Mouse (Mus musculus) layer of hippocampus, adult 18-20 months (tissue): ENCODE measurements at regions not wholly inside any gene's neighbourhood (a gene's known extent, or its start where the extent isn't known, plus 50 kb on each side); places are given as distances from the start of the nearest gene placed in this dataset.
A peak's percentile ranks its signal among the peaks of the same experiment; 100 is the strongest.

Experiments
- DNase-seq, 2 experiments: peaks; one replicate each; pipeline ENCODE4 v3.0.0; 2022; ENCODE audit warnings: low spot score in 2 of 2

DNA sequence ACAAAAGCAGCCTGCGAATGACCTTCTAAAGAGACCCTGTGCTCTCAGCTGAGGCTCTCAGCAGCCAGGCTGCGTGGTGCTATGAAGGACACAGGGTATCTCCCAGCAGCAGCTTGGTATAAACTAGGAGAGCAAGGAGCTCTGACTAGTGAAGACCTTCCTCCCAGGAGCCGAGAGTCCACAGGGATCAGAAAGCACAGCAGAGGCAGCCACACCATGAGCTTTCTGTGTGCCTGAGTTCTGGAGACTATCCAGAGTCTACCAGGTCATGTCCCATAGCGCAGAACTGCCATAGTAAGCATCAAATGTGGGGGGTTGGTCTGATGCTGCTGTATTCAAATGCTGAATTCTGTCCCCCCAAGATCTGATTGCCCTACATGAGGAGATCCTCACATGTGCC, 124.2 kb upstream of the Dynlrb2 start:
- DNase-seq = no peak

GRCm38 (mm10) chr8:116379851-116380250, 124.9 kb upstream of the Dynlrb2 start:
- no peak for DNase-seq

- no peak for DNase-seq
Measured at GRCm38 (mm10) chr8:116375758-116376157, 129.0 kb upstream of the Dynlrb2 start.

DNA sequence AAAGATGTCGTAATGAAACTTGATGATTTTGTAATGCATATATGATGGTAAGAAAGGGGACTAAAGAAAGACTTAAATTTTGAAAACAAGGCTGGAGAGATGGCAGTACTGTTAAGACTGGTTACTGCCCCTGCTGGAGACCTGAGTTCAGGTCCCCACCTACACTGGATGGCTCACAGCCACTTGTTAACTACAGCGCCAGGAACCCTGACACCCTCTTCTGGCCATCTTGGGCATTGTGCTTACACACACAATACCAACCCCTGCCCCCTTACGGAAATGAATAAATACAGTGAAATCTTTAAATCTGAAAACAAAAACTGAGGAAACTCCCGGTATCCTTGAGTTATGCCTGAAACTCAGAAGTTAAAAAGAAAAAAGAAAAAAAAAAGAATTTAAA, 131.7 kb upstream of the Dynlrb2 start:
- no peak for DNase-seq

DNA sequence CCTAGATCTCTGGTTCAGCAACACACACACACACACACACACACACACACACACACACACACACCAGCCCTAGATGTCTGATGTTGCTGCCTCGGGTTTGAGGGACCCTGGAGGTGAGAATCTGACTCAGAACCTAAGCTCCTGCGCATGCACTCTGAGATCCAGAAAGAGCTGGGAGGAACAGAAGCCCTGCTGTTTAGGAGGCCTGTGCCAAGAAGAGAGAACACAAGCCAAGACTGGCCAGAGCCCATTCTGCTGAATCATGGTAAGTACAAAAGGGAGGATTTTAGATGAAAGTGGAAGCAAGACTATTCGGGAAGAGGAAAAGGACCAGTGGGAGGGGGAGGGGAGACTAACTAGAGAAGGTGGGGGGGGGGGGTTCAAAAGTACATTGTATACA, 132.2 kb upstream of the Dynlrb2 start:
- DNase-seq = peak; percentile 43 to 67

GRCm38 (mm10) chr8:116372056-116372455, 132.7 kb upstream of the Dynlrb2 start:
- DNase-seq = no peak

DNA sequence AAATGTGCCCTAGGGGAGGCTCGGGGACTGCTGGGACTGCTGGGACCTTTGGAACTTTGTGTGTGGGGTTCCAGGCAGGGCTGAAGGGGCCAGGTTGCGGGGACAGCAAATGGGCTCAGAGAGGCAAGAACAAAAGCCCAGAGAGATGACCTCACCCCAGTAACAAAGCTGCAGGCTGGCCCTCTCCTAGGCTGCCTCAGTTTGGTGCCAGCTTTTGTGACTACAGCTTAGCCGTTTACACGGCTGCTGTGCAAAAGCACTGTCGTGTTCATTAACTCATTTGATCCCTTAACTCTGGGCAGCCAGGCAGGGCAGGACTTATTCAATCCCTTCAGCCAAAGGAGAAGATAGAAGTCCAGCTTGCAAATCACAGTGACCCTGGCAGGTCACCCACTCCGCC, 137.3 kb upstream of the Dynlrb2 start:
- no peak for DNase-seq

GRCm38 (mm10) chr8:116366706-116367105, 138.1 kb upstream of the Dynlrb2 start:
- DNase-seq = no peak

DNA sequence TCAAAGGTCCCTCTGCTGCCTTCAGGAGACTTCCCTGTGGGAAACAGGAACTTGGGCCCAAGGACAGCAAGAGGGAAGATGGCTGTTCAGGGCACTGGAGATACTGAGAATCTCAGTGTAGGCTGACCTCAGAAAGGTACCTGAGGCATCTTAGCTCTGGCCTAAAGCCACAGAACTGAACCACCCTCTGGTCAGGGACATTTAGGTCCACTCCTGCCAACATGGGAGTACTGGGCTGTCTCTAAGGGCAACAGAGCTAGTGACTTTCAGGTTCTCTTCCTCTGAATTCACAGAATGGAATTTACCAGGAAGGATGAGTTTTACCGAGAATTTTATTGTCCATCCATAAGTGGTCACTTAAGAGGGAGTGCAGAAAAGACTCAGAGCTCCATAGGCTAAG, 140.0 kb upstream of the Dynlrb2 start:
- no peak for DNase-seq

DNA sequence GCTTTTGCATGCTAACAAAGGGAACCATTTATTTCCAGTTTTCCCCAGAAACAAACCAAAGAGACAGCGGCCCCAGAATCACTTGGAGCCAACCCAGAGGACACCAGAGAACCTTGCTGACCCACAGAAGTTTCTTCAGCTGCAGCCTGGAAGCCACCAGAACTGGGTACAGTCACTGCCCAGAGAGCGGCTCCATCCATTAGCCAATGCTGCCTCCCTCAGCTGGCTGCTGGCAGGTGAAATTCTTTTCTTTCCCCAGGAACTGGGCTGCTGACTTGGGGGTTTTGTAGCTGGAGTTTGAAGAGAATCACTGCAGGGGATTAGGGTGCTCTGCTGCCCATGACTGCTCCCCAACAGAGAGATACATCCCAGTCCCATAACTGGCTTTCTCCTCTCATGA, 140.6 kb upstream of the Dynlrb2 start:
- peak in 1 of 2 experiments; percentile 22 for DNase-seq

DNA sequence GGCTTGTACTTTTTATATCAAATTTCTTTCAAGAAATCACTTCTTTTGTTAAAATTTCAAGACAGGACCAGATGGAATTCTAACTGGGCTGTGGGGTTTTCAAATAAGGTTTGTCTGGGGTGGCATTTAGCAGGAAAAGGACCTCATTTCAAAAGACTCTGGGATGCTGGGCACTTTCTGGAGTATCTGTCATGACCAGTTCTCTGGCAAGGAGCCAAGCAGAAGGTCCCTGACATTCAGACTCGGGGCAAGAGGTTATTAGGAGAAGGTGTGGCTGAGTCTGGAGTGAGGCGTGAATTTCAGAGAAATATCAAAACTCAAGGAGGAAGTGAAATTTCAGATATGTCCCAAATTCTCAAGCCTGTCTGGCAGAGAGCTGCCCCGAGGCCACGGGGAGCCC, 142.4 kb upstream of the Dynlrb2 start:
- DNase-seq = no peak

DNA sequence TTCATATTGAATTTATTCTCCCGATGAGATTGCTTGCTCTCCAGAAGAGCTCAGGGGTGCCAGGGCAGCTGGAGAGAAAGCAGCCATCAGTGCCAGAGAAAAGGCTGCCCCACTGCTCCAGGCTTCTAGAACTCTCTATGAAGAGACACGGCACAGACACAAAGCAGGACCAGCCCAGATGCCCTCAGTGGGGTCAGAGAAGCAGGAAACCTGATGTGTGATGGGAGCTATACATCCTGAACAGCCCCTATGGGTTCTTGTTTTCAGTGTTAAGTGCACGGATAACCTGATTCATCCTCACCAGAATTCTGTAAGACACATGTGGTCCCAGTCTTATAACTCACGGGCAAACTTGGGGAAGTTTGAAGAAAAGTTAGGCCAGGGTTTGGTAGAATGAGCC, 145.0 kb upstream of the Dynlrb2 start:
- no peak for DNase-seq

- no peak for DNase-seq
Measured at GRCm38 (mm10) chr8:116354756-116355155, 150.0 kb upstream of the Dynlrb2 start.

GRCm38 (mm10) chr8:116353911-116354310, 150.9 kb upstream of the Dynlrb2 start:
- DNase-seq = no peak

- no peak for DNase-seq
Measured at GRCm38 (mm10) chr8:116352635-116353034, 152.1 kb upstream of the Dynlrb2 start.

GRCm38 (mm10) chr8:116348971-116349370, 155.8 kb upstream of the Dynlrb2 start:
- DNase-seq = no peak

GRCm38 (mm10) chr8:116346990-116347389, 157.8 kb upstream of the Dynlrb2 start:
- no peak for DNase-seq

- DNase-seq = no peak
Measured at GRCm38 (mm10) chr8:116344590-116345222, 160.1 kb upstream of the Dynlrb2 start.

- DNase-seq = no peak
Measured at GRCm38 (mm10) chr8:116343534-116343933, 161.2 kb upstream of the Dynlrb2 start.

GRCm38 (mm10) chr8:116334772-116335171, 170.0 kb upstream of the Dynlrb2 start:
- DNase-seq = no peak

GRCm38 (mm10) chr8:116334101-116334500, 170.7 kb upstream of the Dynlrb2 start:
- no peak for DNase-seq

DNA sequence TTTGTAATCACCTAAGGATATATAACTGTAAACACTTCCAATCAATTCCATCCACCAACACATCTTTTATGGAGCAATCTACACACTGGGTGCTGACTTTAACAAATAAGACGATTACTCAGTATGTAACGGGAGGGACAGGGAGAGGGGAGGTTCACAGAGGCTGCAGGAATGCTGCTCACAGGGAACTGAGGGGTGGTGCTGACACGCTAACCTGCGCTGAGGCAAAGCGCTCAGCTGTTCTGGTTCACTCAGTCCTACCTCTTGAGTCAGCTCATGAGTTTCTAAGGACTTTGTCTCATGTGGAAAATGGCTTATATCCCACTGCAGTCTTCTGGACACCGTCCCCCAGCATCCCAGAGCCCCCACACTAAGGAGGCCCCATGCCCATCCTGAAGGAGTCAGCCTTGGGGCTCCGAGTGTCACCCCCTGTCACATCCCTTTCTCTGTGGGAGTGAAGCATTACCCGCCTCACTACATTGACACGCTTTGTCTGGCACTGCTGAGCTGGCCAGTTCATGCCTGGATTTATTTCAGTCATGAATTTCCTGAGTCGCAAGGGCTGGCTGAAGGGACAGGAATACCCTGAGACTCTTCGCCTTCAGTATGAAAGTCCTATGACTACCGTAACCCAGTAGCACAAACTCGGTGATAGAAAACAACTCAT, 184.6 kb upstream of the Dynlrb2 start:
- DNase-seq = no peak

- DNase-seq = no peak
Measured at GRCm38 (mm10) chr8:116315410-116315809, 189.4 kb upstream of the Dynlrb2 start.
